Mouse (Mus musculus): ENCODE measurements around the gene Nsd1. TPM values are rescaled to one million over a fixed set of nuclear protein-coding genes. Genes with fewer than 3 reads are reported as not detected.
"Not testable (repeated sequence)": the region's sequence is repeated elsewhere in the genome, so short reads cannot be mapped to it uniquely, and the experiment has no call there.

The Nsd1 gene
- total RNA-seq, 1 experiment from 2014 or later, result 232 TPM

GRCm38 (mm10) chr13:55187062-55187461, 22.5 kb upstream of the Nsd1 start:
- not testable (repeated sequence) for ATAC-seq (ENCODE audit: extremely low read depth, insufficient number of reproducible peaks, low FRiP score, poor library complexity, severe bottlenecking)

- no peak for ATAC-seq (ENCODE audit: extremely low read depth, insufficient number of reproducible peaks, low FRiP score, poor library complexity, severe bottlenecking)
These were observed 20.0 kb upstream of the Nsd1 start for GRCm38 (mm10) chr13:55189531-55190107.

DNA sequence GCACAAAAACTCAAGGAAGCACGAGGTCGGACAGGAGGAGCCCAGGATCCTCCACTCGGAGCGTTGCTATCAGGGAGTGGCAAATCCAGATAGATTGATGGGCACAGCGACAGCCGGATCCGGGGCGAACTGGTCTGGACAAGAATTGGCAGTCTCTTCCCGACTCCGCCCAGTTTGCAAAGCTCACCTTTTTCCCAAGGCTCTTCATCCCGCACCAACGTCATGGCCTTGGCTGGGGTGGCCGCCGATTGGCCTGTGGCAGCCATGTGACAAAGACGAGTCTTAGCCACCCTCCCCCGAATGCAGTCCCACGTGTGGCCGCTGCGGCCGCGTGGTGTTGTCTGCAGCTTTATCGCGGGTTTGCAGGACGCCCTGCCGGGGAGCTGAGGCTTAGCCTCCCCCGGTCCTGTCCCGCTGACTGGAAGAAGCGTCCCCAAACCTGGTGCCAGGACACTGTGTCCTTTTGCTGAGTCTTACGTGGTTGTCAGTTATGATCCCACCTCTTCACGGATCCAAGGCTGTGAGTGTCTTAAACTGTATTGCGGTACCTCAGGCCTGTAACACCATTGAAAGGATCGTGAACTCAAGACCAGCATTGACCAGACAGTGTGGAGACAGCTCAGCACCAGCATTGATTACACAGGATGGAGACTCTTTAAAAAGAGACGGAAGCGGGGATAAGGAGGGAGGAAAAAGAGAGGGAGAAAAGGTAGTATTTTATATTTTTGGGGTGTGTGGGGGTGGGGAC, 19.3 kb upstream of the Nsd1 start:
- ATAC-seq (ENCODE audit: extremely low read depth, insufficient number of reproducible peaks, low FRiP score, poor library complexity, severe bottlenecking), result peak; percentile 100

GRCm38 (mm10) chr13:55191535-55191934, 18.0 kb upstream of the Nsd1 start:
- ATAC-seq (ENCODE audit: extremely low read depth, insufficient number of reproducible peaks, low FRiP score, poor library complexity, severe bottlenecking), result no peak

GRCm38 (mm10) chr13:55202758-55203157, 6.8 kb upstream of the Nsd1 start:
- ATAC-seq (ENCODE audit: extremely low read depth, insufficient number of reproducible peaks, low FRiP score, poor library complexity, severe bottlenecking), result not testable (repeated sequence)

- no peak for ATAC-seq (ENCODE audit: extremely low read depth, insufficient number of reproducible peaks, low FRiP score, poor library complexity, severe bottlenecking)
These were observed 5.8 kb upstream of the Nsd1 start for GRCm38 (mm10) chr13:55203740-55204139.

DNA sequence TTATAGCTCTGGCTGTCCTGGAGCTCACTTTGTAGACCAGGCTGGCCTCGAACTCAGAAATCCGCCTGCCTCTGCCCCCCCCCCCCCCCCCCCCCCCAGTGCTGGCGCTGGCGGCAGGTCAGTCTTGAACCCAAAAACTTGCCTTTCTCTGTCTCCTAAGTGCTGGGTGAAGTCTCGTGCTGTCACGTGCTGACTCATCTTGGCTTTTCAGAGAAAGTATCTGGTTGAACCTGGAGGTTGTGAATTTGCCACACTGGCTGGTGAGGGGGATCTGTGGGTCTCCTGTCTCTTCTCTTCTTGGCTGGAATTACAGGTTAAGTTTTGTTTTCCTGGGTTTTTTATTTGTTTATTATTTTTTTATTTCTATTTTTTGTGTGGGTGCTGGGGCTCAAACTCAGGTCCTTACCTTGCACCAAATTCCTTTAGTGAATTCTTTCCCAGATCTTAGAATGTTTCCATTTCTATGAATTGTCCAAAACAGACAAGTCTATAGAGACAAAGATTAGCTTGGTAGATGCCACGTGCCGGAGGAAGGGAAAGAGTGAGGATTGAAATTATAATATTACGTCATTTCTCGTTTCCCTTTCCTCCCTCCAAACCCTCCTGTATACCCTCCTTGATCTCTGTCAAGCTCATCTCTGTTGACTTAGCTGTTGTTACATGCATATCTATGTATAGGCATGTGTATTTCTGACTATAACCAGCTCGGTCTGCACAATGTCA, 4.8 kb upstream of the Nsd1 start:
- no peak for ATAC-seq (ENCODE audit: extremely low read depth, insufficient number of reproducible peaks, low FRiP score, poor library complexity, severe bottlenecking)

DNA sequence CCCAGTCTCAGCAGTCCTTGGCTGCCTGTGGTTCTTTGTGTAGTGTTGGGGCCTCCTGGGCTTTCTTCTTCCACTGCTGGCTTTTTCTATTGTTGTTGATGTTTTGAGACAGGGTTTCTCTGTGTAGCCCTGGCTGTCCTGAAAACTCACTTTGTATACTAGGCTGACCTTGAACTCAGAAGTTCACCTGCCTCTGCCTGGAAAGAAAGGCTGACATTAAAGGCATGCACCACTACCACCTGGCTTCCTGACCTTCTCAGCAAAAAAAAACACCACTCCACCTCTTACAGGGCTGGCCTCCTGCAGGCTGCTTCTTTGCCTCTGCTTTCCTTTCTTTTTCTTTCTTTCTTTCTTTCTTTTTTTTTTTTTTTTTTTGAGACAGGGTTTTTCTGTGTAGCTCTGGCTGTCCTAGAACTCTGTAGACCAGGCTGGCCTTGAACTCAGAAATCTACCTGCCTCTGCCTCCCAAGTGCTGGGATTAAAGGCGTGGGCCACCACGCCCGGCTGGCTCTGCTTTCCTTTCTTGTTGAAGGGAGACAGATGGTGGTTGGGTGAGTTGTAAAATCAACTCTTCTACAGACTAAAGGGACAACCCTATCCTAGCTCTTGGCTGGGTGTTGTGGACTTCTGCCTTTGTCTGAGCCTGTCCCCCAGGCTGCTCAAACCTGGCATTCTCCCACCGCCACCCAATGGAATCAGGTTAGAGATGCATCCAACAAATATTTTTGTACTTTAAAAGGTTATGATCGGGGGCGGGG, 4.0 kb upstream of the Nsd1 start:
- ATAC-seq (ENCODE audit: extremely low read depth, insufficient number of reproducible peaks, low FRiP score, poor library complexity, severe bottlenecking), result no peak

GRCm38 (mm10) chr13:55208837-55209648, 539 bp upstream of the Nsd1 start:
- no peak for ATAC-seq (ENCODE audit: extremely low read depth, insufficient number of reproducible peaks, low FRiP score, poor library complexity, severe bottlenecking)

- peak; percentile 26; the same call in 1 of the 2 replicates for ATAC-seq (ENCODE audit: extremely low read depth, insufficient number of reproducible peaks, low FRiP score, poor library complexity, severe bottlenecking)
These were observed 800 bp downstream of the Nsd1 start for GRCm38 (mm10) chr13:55210193-55210970.

DNA sequence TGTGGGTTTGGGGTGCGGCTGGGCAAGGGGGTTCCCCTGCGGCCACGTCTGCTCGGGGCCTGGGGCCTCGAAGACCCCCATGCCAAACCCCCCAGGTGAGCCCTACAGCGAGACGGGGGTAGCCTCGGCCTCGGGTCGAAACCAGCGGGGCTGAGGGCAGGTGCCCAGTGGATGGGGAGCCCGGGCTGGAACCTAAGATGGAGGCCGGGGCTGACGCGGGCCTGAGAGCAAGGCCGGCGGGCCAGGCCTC, 1.3 kb downstream of the Nsd1 start:
- peak; percentile 42; the same call in 1 of the 2 replicates for ATAC-seq (ENCODE audit: extremely low read depth, insufficient number of reproducible peaks, low FRiP score, poor library complexity, severe bottlenecking)

- peak; percentile 57 for ATAC-seq (ENCODE audit: extremely low read depth, insufficient number of reproducible peaks, low FRiP score, poor library complexity, severe bottlenecking)
These were observed 1.8 kb downstream of the Nsd1 start for GRCm38 (mm10) chr13:55211221-55212010.

DNA sequence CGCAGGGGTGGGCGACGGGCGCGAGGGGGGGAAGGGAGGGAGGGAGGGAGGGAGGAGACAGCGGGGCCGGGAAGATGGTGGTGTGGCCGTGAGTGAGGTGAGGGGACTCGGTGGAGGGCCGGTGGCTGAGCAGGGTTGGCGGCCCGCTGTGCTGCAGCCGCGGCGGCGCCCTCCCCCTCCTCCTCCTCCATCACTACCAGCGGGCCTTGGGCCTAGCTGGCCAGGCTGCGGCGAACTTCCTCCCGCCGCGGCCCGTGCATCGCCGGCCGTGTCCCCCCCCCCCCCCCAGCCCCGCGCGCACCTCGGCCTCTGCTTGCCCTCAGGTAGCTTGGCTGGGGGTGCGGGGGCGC, 2.4 kb downstream of the Nsd1 start:
- peak; percentile 28; the same call in 1 of the 2 replicates for ATAC-seq (ENCODE audit: extremely low read depth, insufficient number of reproducible peaks, low FRiP score, poor library complexity, severe bottlenecking)

- ATAC-seq (ENCODE audit: extremely low read depth, insufficient number of reproducible peaks, low FRiP score, poor library complexity, severe bottlenecking), result no peak
These were observed 3.0 kb downstream of the Nsd1 start for GRCm38 (mm10) chr13:55212361-55213137.

DNA sequence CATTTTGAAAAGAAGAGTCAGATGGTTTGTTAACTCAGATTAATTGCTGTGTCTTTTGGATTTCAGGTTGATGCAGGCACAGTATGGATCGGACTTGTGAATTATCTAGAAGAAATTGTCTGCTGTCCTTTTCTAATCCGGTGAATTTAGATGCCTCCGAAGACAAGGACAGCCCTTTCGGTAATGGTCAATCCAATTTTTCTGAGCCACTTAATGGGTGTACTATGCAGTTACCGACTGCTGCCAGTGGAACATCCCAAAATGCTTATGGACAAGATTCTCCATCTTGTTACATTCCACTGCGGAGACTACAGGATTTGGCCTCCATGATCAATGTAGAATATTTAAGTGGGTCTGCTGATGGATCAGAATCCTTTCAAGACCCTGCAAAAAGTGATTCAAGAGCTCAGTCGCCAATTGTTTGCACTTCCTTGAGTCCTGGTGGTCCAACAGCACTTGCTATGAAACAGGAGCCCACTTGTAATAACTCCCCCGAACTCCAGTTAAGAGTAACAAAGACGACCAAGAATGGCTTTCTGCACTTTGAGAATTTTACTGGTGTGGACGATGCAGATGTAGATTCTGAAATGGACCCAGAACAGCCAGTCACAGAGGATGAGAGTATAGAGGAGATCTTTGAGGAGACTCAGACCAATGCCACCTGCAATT, 3.7 kb downstream of the Nsd1 start:
- ATAC-seq (ENCODE audit: extremely low read depth, insufficient number of reproducible peaks, low FRiP score, poor library complexity, severe bottlenecking), result no peak

- ATAC-seq (ENCODE audit: extremely low read depth, insufficient number of reproducible peaks, low FRiP score, poor library complexity, severe bottlenecking), result no peak
These were observed 14.8 kb downstream of the Nsd1 start for GRCm38 (mm10) chr13:55224364-55224763.

Data from neutrophil, adult 5-6 weeks (primary cell).